Mouse (Mus musculus) forebrain, embryonic 14.5 days (tissue): ENCODE results near the gene Cnot6. TPM values are rescaled to one million over a fixed set of nuclear protein-coding genes. Genes with fewer than 3 reads are reported as not detected.

Experiments used
- ATAC-seq: fragments of 200-750 bp; cut with Nextera tagmentation; 2 replicates; pipeline ENCODE4 v1.8.0; 2017; ENCODE audit warnings: mild to moderate bottlenecking, moderate library complexity
- DNase-seq: peaks from one replicate; pipeline ENCODE4 v3.0.0-alpha.2; 2015; ENCODE audit warnings: low spot score
- H3K27ac ChIP-seq: fragments of 300-500 bp; sonication (generic); 2 replicates; pipeline ENCODE4 v1.5.1; 2014; ENCODE audit warnings: low read depth, mild to moderate bottlenecking, control low read depth, low read length, moderate library complexity
- H3K27me3 ChIP-seq: fragments of 300-500 bp; sonication (generic); replicated peaks from 2 replicates; pipeline ENCODE4 v1.6.1; 2014; ENCODE audit warnings: low read length, control low read depth, mixed read lengths; ENCODE audit not compliant: control insufficient read depth, insufficient read depth
- H3K36me3 ChIP-seq: fragments of 300-500 bp; sonication (generic); 2 replicates; pipeline ENCODE4 v1.6.1; 2014; ENCODE audit warnings: low read length, control low read depth; ENCODE audit not compliant: control insufficient read depth, insufficient read depth
- H3K4me1 ChIP-seq: fragments of 300-500 bp; sonication (generic); 2 replicates; pipeline ENCODE4 v1.6.1; 2014; ENCODE audit warnings: antibody characterized with exemption, low read length, control low read depth; ENCODE audit not compliant: control insufficient read depth, insufficient read depth
- H3K4me2 ChIP-seq: fragments of 300-500 bp; sonication (generic); 2 replicates; pipeline ENCODE4 v1.6.1; 2014; ENCODE audit warnings: mild to moderate bottlenecking, control low read depth, low read length
- H3K4me3 ChIP-seq: fragments of 300-500 bp; sonication (generic); 2 replicates; pipeline ENCODE4 v1.5.1; 2014; ENCODE audit warnings: low read depth, low read length, control low read depth
- H3K9ac ChIP-seq: fragments of 300-500 bp; sonication (generic); 2 replicates; pipeline ENCODE4 v1.6.1; 2014; ENCODE audit warnings: mild to moderate bottlenecking, low read length, control low read depth, moderate library complexity
- H3K9me3 ChIP-seq: fragments of 300-500 bp; sonication (generic); replicated peaks from 2 replicates; pipeline ENCODE4 v1.6.1; 2016; ENCODE audit warnings: low read length, control low read depth, mixed read lengths; ENCODE audit not compliant: control insufficient read depth
- WGBS: fragments of 180-500 bp; shearing (Covaris S2); extraction: QIAGEN DNeasy Blood & Tissue Kit; methylation state at CpG from one replicate; pipeline ENCODE4 v1.1.7; 2014; 5-methylcytosine and 5-hydroxymethylcytosine counted together
- polyA plus RNA-seq: library from polyadenylated mRNA; unstranded; fragments of >200 nt; fragmentation: Nextera tagmentation; extraction: Ambion mirVana; gene quantifications from 2 replicates; pipeline ENCODE4 v1.2.1, GENCODE M21; 2014

The Cnot6 gene
- polyA plus RNA-seq, 1 experiment from 2014 or later = 56.3 TPM

DNA sequence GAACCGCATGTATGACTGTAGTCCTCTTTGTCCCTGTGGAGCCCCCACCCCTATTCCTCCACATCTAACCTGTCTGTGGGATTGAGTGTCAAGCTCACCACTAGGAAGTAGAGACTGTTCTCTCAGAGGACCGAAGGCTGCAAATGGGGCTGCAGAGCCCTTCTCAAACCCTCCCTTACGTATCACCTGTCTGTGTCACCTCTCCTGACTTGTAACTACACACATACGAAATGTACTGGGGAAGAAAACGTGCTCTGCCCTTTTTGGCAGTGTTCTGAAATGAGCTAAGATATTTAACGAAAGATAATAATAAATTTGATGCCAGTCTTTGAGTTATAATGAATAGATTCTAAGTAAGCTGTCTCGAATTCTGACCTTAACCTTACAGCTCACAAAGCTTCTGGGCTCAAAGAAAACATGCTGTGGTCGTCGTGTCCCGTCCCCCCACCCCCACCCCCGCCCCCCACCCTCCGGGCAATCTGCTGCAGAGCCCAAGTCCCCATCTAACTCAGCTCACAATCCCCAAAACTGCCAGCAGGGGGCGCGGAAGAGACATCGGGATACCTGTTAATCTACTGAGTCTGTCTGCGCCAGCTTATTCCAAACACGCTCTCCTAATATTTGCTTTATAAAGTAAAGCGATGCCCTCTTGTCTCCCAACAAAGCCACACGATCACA lies 60.0 kb downstream of the Cnot6 start:
- Histone ChIP-seq H3K36me3 (no peaks in the 10 kb centered on the region), H3K4me2 (peak overlapping the region; percentile 24; the same call in 1 of the 2 replicates), H3K4me1 (0 out of 2 replicates have a peak, but pooled peaks cover 2% of the 10 kb centered on the region), H3K4me3 (no peak overlapping the region), H3K27me3 (no peaks in the 10 kb centered on the region), H3K9me3 (no peaks in the 10 kb centered on the region), H3K9ac (no peak overlapping the region), H3K27ac (no peak overlapping the region)
- DNase-seq (peak; percentile 89), ATAC-seq (peak; percentile 76)
- WGBS = 22% methylated on average over 19 of the region's 19 CpGs

DNA sequence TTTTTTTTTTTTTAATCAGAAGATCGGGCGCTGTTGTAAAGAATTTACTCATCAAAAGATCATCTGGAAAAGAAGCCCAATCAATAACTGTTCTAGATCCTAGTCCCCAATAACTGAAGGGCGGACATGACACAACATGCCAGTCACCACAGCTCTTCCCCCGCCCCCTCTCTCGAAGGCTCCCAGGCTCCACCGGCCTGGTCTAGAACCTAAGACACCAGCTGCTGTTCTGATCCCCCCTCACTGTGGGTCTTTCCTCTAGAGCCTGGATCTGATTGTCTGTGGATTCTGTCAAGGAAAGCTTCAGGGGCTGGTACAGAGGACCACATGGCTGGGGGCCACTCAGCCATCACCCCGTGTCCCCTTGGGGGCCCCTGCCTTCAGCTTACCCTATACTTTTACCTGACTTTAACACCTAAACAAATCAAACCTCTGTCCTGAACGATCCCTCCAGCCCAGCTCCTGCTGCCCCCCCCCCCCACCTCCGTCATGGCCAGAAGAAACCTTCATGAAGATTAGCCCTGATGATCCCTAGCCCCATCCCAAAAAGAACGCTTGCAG lies 60.7 kb downstream of the Cnot6 start:
- ATAC-seq = 0 out of 2 replicates have a peak, but pooled peaks have one; percentile 5

DNA sequence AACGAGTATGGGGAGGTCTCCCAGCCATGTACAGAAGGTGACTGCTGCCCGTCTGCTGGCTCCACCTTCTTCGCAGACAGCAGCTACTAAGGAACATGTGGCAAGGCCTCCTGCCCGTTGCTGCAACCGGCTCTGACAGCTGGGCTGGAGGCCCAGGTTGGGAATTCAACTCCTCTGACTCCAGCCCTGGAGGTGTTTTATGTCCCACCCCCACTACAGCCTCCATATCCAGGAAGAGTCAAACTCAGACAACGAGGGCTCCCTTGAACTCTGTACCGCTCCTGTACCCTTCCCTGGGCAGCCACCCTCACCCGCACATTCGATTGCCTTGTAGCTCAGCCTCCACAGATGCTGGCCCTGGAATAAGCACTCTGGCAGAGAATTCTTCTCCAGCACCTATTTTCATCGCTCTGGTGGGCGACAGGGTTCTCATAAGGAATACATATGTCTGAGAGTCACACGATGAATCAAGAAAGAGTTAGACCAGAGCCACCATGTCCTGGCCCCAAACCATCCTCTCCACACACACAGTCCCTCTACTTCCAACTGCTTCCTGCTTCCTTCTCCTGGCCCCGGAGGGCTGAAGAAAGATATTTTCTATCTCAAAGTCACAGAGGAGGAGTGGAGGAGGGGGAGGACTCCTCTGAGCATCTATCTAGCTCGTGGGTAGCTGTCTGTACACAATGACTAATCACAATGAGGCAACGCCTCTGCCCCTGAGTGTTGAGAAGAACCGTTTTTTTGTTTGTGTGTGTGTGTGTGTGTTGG lies 61.3 kb downstream of the Cnot6 start:
- no peak overlapping the region for H3K27ac ChIP-seq
- no peak overlapping the region for H3K9ac ChIP-seq
- H3K4me2 ChIP-seq = no peak overlapping the region
- H3K9me3 ChIP-seq = no peaks in the 10 kb centered on the region
- no peak for ATAC-seq
- 0 out of 2 replicates have a peak, but pooled peaks cover 2% of the 10 kb centered on the region for H3K4me1 ChIP-seq
- no peaks in the 10 kb centered on the region for H3K36me3 ChIP-seq
- 79% methylated on average over 16 of the region's 16 CpGs for WGBS
- H3K4me3 ChIP-seq = no peak overlapping the region
- no peaks in the 10 kb centered on the region for H3K27me3 ChIP-seq
- no peak for DNase-seq

More for the DNA sequence above, 60.7 kb downstream of the Cnot6 start:
- Histone ChIP-seq H3K4me2 (no peak overlapping the region), H3K9ac (no peak overlapping the region), H3K4me1 (0 out of 2 replicates have a peak, but pooled peaks cover 2% of the 10 kb centered on the region), H3K27ac (no peak overlapping the region), H3K36me3 (no peaks in the 10 kb centered on the region), H3K9me3 (no peaks in the 10 kb centered on the region), H3K4me3 (no peak overlapping the region), H3K27me3 (no peaks in the 10 kb centered on the region)
- no peak for DNase-seq
- 91% methylated on average over 10 of the region's 10 CpGs for WGBS

DNA sequence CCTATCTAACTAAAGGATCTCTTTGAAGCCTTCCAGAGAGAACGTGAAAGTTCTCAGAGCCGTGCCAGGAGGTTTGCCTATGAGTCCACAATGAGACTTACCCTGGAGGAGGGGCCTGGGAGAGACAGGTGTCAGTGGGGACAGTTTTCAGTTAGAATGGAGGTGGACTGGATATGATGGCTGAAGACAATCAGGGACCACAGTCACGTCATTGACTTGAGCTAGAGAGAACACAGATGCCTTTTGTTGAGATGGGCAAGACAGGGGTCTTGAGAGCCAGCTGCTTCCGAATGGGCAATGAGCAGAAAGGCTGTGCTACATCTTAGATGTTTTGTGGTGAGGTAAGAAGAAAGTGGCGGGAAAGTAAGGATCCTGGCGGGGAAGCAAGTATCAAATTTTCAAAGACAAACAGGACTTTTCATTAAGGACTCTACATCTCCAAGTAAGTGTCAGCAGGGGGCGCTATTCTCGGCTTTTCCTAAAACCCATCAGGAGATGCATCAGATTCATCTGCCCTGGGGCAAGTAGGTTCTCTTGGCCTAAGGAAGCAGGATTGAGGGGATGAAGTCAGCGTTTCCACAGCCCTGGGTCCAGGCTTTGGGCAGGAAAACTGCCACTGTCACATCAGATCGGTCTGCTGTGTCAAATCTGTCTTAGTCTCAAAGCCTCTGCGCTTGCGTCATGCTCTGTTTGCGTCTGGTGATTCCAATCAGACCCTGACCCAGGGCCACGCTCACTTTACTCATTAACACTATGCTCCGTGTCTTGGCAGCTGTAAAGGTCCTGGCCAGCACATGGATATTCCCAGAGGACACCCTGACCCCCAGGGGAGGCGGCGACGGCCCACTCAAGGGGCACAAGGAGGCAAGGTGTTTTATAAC lies 62.2 kb downstream of the Cnot6 start:
- Histone ChIP-seq H3K4me1 (0 out of 2 replicates have a peak, but pooled peaks cover 2% of the 10 kb centered on the region), H3K36me3 (no peaks in the 10 kb centered on the region), H3K9ac (no peak overlapping the region), H3K27ac (no peak overlapping the region), H3K4me3 (no peak overlapping the region), H3K27me3 (no peaks in the 10 kb centered on the region), H3K4me2 (no peak overlapping the region), H3K9me3 (no peaks in the 10 kb centered on the region)
- 67% methylated on average over 18 of the region's 18 CpGs for WGBS
- ATAC-seq (no peak), DNase-seq (peak; percentile 32)

DNA sequence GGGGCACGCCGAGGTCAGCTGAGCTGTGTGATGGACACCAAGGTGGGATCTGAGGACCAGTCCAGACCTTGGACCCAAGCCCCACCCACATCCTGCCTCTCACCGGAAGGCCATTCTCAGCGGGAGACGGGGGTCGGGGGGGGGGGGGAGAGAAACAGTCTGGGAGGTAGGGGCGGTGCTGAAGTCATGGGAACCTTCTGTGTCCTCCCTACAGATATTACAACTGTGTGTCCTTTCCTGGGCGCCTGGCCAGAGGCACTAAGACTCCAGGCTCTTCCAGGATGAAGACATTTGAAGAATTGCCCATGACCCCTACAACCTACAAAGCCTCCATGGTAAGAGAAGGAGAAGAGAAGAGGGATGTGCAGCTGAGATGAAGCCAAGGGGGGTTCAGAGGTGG lies 66.8 kb downstream of the Cnot6 start:
- H3K9ac ChIP-seq = no peak overlapping the region
- DNase-seq (no peak), ATAC-seq (no peak)
- H3K4me2 ChIP-seq = no peak overlapping the region
- no peak overlapping the region for H3K4me3 ChIP-seq
- no peak overlapping the region for H3K27ac ChIP-seq
- H3K36me3 ChIP-seq = no peaks in the 10 kb centered on the region
- no peaks in the 10 kb centered on the region for H3K27me3 ChIP-seq
- no peaks in the 10 kb centered on the region for H3K4me1 ChIP-seq
- no peaks in the 10 kb centered on the region for H3K9me3 ChIP-seq
- 71% methylated on average over 8 of the region's 8 CpGs for WGBS

DNA sequence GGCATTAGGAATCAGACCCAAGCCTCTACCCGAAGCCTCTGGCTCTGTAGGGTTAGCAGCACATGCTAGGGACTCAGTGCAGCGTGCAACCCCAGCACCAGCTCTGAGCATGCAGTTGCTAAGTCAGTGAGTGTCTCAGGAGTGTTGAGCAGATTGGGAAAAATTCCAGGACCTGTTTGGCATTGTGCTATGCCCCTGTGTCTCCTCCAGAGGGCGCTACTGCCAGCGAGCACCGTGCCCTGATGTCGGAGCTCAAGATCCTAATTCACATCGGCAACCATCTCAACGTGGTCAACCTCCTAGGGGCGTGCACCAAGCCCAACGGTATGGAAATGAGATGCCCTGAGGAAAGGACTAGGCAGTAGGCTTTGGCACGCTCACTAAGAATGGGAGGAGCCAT lies 76.1 kb downstream of the Cnot6 start:
- H3K27me3 ChIP-seq = peaks cover 41% of the 10 kb centered on the region
- H3K27ac ChIP-seq = no peak overlapping the region
- H3K36me3 ChIP-seq = no peaks in the 10 kb centered on the region
- no peak overlapping the region for H3K9ac ChIP-seq
- ATAC-seq (0 out of 2 replicates have a peak, but pooled peaks have one; percentile 37), DNase-seq (peak; percentile 16)
- H3K4me3 ChIP-seq = no peak overlapping the region
- no peak overlapping the region for H3K4me2 ChIP-seq
- H3K4me1 ChIP-seq = no peaks in the 10 kb centered on the region
- no peaks in the 10 kb centered on the region for H3K9me3 ChIP-seq
- WGBS = 2% methylated on average over 11 of the region's 11 CpGs

DNA sequence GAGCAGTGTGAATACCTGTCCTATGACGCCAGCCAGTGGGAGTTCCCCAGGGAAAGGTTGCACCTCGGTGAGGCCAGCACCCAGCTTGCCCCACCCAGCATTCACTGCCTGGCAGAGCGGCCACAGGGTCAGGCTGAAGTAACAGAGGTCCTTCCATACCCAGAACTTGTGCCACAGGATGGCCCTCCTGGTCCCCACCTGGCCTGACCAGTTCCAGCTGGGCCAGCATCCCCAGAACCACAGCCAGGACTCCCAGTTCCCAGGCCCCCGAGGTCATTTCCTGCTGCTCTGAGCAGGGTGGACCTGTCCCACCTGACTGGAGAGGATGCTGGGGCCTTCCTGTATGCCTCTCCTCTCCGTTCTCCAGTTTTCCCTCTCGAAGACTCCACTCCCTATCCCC lies 76.9 kb downstream of the Cnot6 start:
- Histone ChIP-seq H3K9ac (no peak overlapping the region), H3K9me3 (no peaks in the 10 kb centered on the region), H3K27me3 (peaks cover 41% of the 10 kb centered on the region), H3K27ac (no peak overlapping the region), H3K4me3 (no peak overlapping the region), H3K4me1 (no peaks in the 10 kb centered on the region), H3K4me2 (no peak overlapping the region), H3K36me3 (no peaks in the 10 kb centered on the region)
- DNase-seq (no peak), ATAC-seq (no peak)
- 78% methylated on average over 6 of the region's 6 CpGs for WGBS

DNA sequence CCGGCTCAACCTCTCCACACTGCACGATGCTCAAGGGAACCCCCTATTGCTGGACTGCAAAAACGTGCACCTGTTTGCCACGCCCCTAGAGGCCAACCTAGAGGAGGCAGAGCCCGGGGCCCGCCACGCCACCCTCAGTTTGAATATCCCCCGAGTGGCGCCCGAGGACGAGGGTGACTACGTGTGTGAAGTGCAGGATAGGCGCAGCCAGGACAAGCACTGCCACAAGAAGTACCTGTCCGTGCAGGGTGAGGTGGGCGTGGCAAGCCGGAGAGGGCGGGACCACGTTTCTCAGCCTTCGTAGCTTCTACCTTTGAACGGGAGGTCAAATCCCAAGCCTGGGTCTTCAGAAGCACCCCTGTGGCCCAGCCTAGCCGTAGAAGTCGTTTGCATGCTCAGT lies 78.4 kb downstream of the Cnot6 start:
- Histone ChIP-seq H3K9me3 (no peaks in the 10 kb centered on the region), H3K36me3 (no peaks in the 10 kb centered on the region), H3K4me1 (no peaks in the 10 kb centered on the region), H3K9ac (no peak overlapping the region), H3K27me3 (peaks cover 41% of the 10 kb centered on the region), H3K27ac (no peak overlapping the region), H3K4me3 (peak overlapping the region; percentile 10), H3K4me2 (peak overlapping the region; percentile 39)
- ATAC-seq (no peak), DNase-seq (no peak)
- 5% methylated on average over 22 of the region's 22 CpGs for WGBS
